Mouse (Mus musculus): ENCODE measurements around the gene Slc41a3. TPM values are rescaled to one million over a fixed set of nuclear protein-coding genes. Genes with fewer than 3 reads are reported as not detected.
A peak's percentile ranks its signal among the peaks of the same experiment; 100 is the strongest.

Gene Slc41a3
- total and polyA plus RNA-seq, 3 experiments = 47.7 to 84.7 (median 51.0) TPM

DNA sequence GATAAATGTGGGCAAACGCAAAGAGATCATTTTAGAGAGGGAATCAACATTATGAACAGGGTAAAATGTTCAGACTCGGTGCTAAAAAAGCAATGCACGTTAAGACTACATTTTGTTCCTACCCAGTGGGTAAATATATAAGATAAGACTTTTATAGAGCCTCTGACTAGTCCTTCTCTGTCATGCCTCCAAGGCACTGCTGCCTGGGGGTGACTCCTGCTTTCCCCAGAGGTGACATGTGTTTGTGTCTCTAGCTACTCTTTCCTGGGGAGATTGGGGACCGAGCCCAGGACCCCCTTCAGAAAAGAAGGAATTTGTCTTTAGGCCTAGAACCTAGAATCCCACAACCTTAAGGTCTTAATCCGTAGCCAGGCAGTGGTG is 18.9 kb downstream of the Slc41a3 start:
- peaks cover 97% of the 10 kb centered on the region for H3K4me1 ChIP-seq (ENCODE audit: insufficient read depth, low read depth, low read length)
- ATAC-seq (ENCODE audit: extremely low read depth, insufficient number of reproducible peaks, low FRiP score, poor library complexity, severe bottlenecking) = no peak
- H3K36me3 ChIP-seq (replicated peaks) = peaks cover 86% of the 10 kb centered on the region
- TF ChIP-seq GATA1 (IDR thresholded peaks at IDR 0.05; ENCODE audit: borderline replicate concordance, low read length) (no peak), TAL1 (conservative IDR thresholded peaks at IDR 0.05; ENCODE audit: low read depth, low read length) (no peak), GATA2 (IDR thresholded peaks at IDR 0.05; ENCODE audit: borderline replicate concordance, low read depth, low read length) (no peak), CTCF (IDR thresholded peaks at IDR 0.05; ENCODE audit: low read depth, low read length) (no peak), POLR2AphosphoS5 (IDR thresholded peaks at IDR 0.05; ENCODE audit: insufficient replicate concordance, low read depth, low read length) (no peak)
- H3K27me3 ChIP-seq (ENCODE audit: insufficient read depth, low read length) = no peaks in the 10 kb centered on the region
- peak; percentile 32 for DNase-seq (ENCODE audit: low spot score)
- H3K4me3 ChIP-seq (ENCODE audit: low read depth, low read length) = peak overlapping the region; percentile 83; the same call in 1 of the 2 replicates
- no peaks in the 10 kb centered on the region for H3K9me3 ChIP-seq (replicated peaks)

- ATAC-seq (ENCODE audit: extremely low read depth, insufficient number of reproducible peaks, low FRiP score, poor library complexity, severe bottlenecking) (no peak; the same call in 1 of the 2 replicates), DNase-seq (ENCODE audit: low spot score) (peak; percentile 34)
- peaks cover 89% of the 10 kb centered on the region for H3K36me3 ChIP-seq (replicated peaks)
- peak overlapping the region; percentile 65; the same call in 1 of the 2 replicates for H3K4me3 ChIP-seq (ENCODE audit: low read depth, low read length)
- no peaks in the 10 kb centered on the region for H3K27me3 ChIP-seq (ENCODE audit: insufficient read depth, low read length)
- H3K9me3 ChIP-seq (replicated peaks) = no peaks in the 10 kb centered on the region
- H3K4me1 ChIP-seq (ENCODE audit: insufficient read depth, low read depth, low read length) = peaks cover 97% of the 10 kb centered on the region
- TF ChIP-seq POLR2AphosphoS5 (IDR thresholded peaks at IDR 0.05; ENCODE audit: insufficient replicate concordance, low read depth, low read length) (no peak), TAL1 (conservative IDR thresholded peaks at IDR 0.05; ENCODE audit: low read depth, low read length) (no peak), GATA1 (IDR thresholded peaks at IDR 0.05; ENCODE audit: borderline replicate concordance, low read length) (no peak), GATA2 (IDR thresholded peaks at IDR 0.05; ENCODE audit: borderline replicate concordance, low read depth, low read length) (no peak), CTCF (IDR thresholded peaks at IDR 0.05; ENCODE audit: low read depth, low read length) (no peak)
Measured at GRCm38 (mm10) chr6:90624184-90624583, 19.7 kb downstream of the Slc41a3 start.

DNA sequence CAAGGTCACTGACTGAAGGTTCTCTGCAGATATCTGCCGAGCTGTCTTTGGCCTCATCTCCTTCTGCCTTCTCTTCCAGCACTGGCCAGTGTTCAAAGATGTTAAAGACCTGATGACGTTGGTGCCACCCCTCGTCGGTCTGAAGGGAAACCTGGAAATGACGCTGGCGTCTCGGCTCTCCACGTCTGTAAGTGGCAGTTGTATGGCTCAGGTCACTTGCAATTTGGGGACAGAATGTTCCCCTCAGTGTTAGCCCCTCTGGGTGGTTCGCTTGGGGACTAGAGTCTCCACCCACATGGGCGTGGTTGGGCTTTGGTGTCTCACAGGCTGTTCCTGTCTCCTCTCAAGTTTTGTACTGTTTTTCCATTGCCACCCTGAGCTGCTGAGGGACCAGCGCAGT is 20.2 kb downstream of the Slc41a3 start:
- ATAC-seq (ENCODE audit: extremely low read depth, insufficient number of reproducible peaks, low FRiP score, poor library complexity, severe bottlenecking) (peak; percentile 12), DNase-seq (ENCODE audit: low spot score) (peak; percentile 73)
- TF ChIP-seq POLR2AphosphoS5 (IDR thresholded peaks at IDR 0.05; ENCODE audit: insufficient replicate concordance, low read depth, low read length) = no peak
- TF ChIP-seq GATA1 (IDR thresholded peaks at IDR 0.05; ENCODE audit: borderline replicate concordance, low read length) = no peak
- no peak for TF ChIP-seq CTCF (IDR thresholded peaks at IDR 0.05; ENCODE audit: low read depth, low read length)
- no peak for TF ChIP-seq TAL1 (conservative IDR thresholded peaks at IDR 0.05; ENCODE audit: low read depth, low read length)
- no peak for TF ChIP-seq GATA2 (IDR thresholded peaks at IDR 0.05; ENCODE audit: borderline replicate concordance, low read depth, low read length)
- Histone ChIP-seq H3K9me3 (replicated peaks) (no peaks in the 10 kb centered on the region), H3K36me3 (replicated peaks) (peaks cover 89% of the 10 kb centered on the region), H3K4me1 (ENCODE audit: insufficient read depth, low read depth, low read length) (peaks cover 97% of the 10 kb centered on the region), H3K27me3 (ENCODE audit: insufficient read depth, low read length) (no peaks in the 10 kb centered on the region), H3K4me3 (ENCODE audit: low read depth, low read length) (peak overlapping the region; percentile 65)

DNA sequence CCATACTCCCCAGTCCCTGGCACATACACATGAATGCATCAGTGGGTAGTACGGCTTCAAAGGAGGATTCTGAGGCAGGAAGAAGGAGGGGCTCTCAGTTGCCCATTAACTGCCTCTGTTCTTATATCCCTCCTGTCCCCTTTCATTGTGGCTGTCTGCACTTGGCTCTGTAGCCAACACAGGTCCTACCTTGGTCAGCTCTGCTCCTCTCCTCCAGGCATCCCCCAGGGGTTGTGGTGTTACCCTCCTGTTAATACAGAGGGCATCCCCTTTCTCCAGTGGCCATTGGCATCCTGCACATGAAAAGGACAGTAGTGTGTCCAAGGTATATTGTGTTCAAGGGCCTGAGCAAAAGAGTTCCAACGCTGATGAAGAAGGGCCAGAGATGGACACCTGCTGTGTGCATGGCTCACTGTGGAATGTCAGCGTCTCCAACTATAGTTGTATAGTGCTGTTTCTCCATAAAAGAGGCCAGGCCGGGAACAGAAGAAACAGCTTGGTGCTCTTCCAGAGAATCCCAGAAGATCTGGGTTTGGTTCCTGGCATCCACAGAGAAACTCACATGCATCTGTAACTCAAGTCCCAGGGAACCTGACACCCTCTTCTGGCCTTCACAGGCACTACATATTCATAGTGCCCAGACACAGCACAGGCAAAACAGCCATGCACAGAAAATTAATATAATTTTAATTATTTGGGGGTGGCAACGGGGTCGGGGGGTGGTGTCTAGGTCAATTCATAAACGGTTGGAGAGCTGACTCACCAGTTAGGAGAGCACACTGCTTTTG is 20.9 kb downstream of the Slc41a3 start:
- no peaks in the 10 kb centered on the region for H3K27me3 ChIP-seq (ENCODE audit: insufficient read depth, low read length)
- no peaks in the 10 kb centered on the region for H3K9me3 ChIP-seq (replicated peaks)
- DNase-seq (ENCODE audit: low spot score) (no peak), ATAC-seq (ENCODE audit: extremely low read depth, insufficient number of reproducible peaks, low FRiP score, poor library complexity, severe bottlenecking) (no peak)
- H3K4me3 ChIP-seq (ENCODE audit: low read depth, low read length) = peak overlapping the region; percentile 65; the same call in 1 of the 2 replicates
- TF ChIP-seq GATA2 (IDR thresholded peaks at IDR 0.05; ENCODE audit: borderline replicate concordance, low read depth, low read length) (no peak), POLR2AphosphoS5 (IDR thresholded peaks at IDR 0.05; ENCODE audit: insufficient replicate concordance, low read depth, low read length) (no peak), GATA1 (IDR thresholded peaks at IDR 0.05; ENCODE audit: borderline replicate concordance, low read length) (no peak), TAL1 (conservative IDR thresholded peaks at IDR 0.05; ENCODE audit: low read depth, low read length) (no peak), CTCF (IDR thresholded peaks at IDR 0.05; ENCODE audit: low read depth, low read length) (no peak)
- H3K36me3 ChIP-seq (replicated peaks) = peaks cover 91% of the 10 kb centered on the region
- peaks cover 97% of the 10 kb centered on the region for H3K4me1 ChIP-seq (ENCODE audit: insufficient read depth, low read depth, low read length)

DNA sequence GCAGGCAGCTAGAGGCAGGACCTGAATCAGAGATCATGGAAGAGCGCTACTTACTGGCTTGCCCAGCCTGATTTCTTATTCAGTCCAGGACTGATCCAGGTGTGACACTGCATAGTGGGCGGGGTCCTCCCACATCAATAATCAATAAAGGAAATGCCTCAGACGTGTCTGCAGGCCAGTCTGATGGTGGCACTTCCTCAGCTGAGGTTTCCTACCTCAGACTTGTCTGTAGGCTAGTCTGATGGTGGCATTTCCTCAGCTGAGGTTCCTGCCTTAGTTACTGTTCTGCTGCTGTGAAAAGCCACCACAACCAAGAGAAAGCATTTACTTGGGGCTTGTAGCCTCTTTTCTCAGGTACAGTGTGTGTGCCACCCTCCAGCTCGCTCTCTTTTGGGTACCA is 23.0 kb downstream of the Slc41a3 start:
- Histone ChIP-seq H3K4me1 (ENCODE audit: insufficient read depth, low read depth, low read length) (peaks cover 92% of the 10 kb centered on the region), H3K27me3 (ENCODE audit: insufficient read depth, low read length) (no peaks in the 10 kb centered on the region), H3K4me3 (ENCODE audit: low read depth, low read length) (no peak overlapping the region), H3K9me3 (replicated peaks) (no peaks in the 10 kb centered on the region; the same call in 1 of the 2 replicates), H3K36me3 (replicated peaks) (peaks cover 92% of the 10 kb centered on the region)
- no peak for DNase-seq (ENCODE audit: low spot score)
- TF ChIP-seq TAL1 (conservative IDR thresholded peaks at IDR 0.05; ENCODE audit: low read depth, low read length) (no peak), GATA1 (IDR thresholded peaks at IDR 0.05; ENCODE audit: borderline replicate concordance, low read length) (no peak), CTCF (IDR thresholded peaks at IDR 0.05; ENCODE audit: low read depth, low read length) (no peak), GATA2 (IDR thresholded peaks at IDR 0.05; ENCODE audit: borderline replicate concordance, low read depth, low read length) (no peak), POLR2AphosphoS5 (IDR thresholded peaks at IDR 0.05; ENCODE audit: insufficient replicate concordance, low read depth, low read length) (no peak)
- ATAC-seq (ENCODE audit: extremely low read depth, insufficient number of reproducible peaks, low FRiP score, poor library complexity, severe bottlenecking) = no peak

- Histone ChIP-seq H3K9me3 (replicated peaks) (no peaks in the 10 kb centered on the region; the same call in 1 of the 2 replicates), H3K27me3 (ENCODE audit: insufficient read depth, low read length) (no peaks in the 10 kb centered on the region), H3K4me3 (ENCODE audit: low read depth, low read length) (peak overlapping the region; percentile 27; the same call in 1 of the 2 replicates), H3K36me3 (replicated peaks) (peaks cover 99% of the 10 kb centered on the region), H3K4me1 (ENCODE audit: insufficient read depth, low read depth, low read length) (peaks cover 90% of the 10 kb centered on the region)
- no peak for ATAC-seq (ENCODE audit: extremely low read depth, insufficient number of reproducible peaks, low FRiP score, poor library complexity, severe bottlenecking)
- TF ChIP-seq GATA1 (IDR thresholded peaks at IDR 0.05; ENCODE audit: borderline replicate concordance, low read length) (no peak), GATA2 (IDR thresholded peaks at IDR 0.05; ENCODE audit: borderline replicate concordance, low read depth, low read length) (no peak), POLR2AphosphoS5 (IDR thresholded peaks at IDR 0.05; ENCODE audit: insufficient replicate concordance, low read depth, low read length) (no peak), CTCF (IDR thresholded peaks at IDR 0.05; ENCODE audit: low read depth, low read length) (no peak), TAL1 (conservative IDR thresholded peaks at IDR 0.05; ENCODE audit: low read depth, low read length) (no peak)
- no peak for DNase-seq (ENCODE audit: low spot score)
Measured at GRCm38 (mm10) chr6:90629506-90629905, 25.0 kb downstream of the Slc41a3 start.
